Mouse (Mus musculus) hindbrain, embryonic 15.5 days (tissue): ENCODE measurements at regions not wholly inside any gene's neighbourhood (a gene's known extent, or its start where the extent isn't known, plus 50 kb on each side); places are given as distances from the start of the nearest gene placed in this dataset.

Experiments used
- ATAC-seq: fragments of 200-750 bp; cut with Nextera tagmentation; 2 replicates; pipeline ENCODE4 v1.8.0; 2017; ENCODE audit warnings: low read depth, moderate number of reproducible peaks, moderate TSS enrichment; ENCODE audit not compliant: low FRiP score
- H3K27ac ChIP-seq: fragments of 300-500 bp; sonication (generic); replicated peaks from 2 replicates; pipeline ENCODE4 v1.5.1; 2015; ENCODE audit warnings: mild to moderate bottlenecking, inconsistent platforms
- H3K27me3 ChIP-seq: fragments of 300-500 bp; sonication (generic); 2 replicates; pipeline ENCODE4 v1.6.1; 2015; ENCODE audit warnings: control low read depth, inconsistent platforms
- H3K36me3 ChIP-seq: fragments of 300-500 bp; sonication (generic); 2 replicates; pipeline ENCODE4 v1.6.1; 2015; ENCODE audit warnings: control low read depth, inconsistent platforms
- H3K4me1 ChIP-seq: fragments of 300-500 bp; sonication (generic); replicated peaks from 2 replicates; pipeline ENCODE4 v1.6.1; 2015; ENCODE audit warnings: control low read depth, inconsistent platforms
- H3K4me2 ChIP-seq: fragments of 300-500 bp; sonication (generic); 2 replicates; pipeline ENCODE4 v1.6.1; 2015; ENCODE audit warnings: moderate library complexity, mild to moderate bottlenecking, inconsistent platforms
- H3K4me3 ChIP-seq: fragments of 300-500 bp; sonication (generic); 2 replicates; pipeline ENCODE4 v1.5.1; 2015; ENCODE audit warnings: mild to moderate bottlenecking, inconsistent platforms
- H3K9ac ChIP-seq: fragments of 300-500 bp; sonication (generic); 2 replicates; pipeline ENCODE4 v1.6.1; 2015; ENCODE audit warnings: inconsistent platforms
- H3K9me3 ChIP-seq: fragments of 300-500 bp; sonication (generic); 2 replicates; pipeline ENCODE4 v1.6.1; 2016; ENCODE audit warnings: control low read depth, inconsistent platforms
- WGBS: fragments of 180-500 bp; shearing (Covaris S2); methylation state at CpG from one replicate; pipeline ENCODE4 v1.1.7; 2015; 5-methylcytosine and 5-hydroxymethylcytosine counted together

DNA sequence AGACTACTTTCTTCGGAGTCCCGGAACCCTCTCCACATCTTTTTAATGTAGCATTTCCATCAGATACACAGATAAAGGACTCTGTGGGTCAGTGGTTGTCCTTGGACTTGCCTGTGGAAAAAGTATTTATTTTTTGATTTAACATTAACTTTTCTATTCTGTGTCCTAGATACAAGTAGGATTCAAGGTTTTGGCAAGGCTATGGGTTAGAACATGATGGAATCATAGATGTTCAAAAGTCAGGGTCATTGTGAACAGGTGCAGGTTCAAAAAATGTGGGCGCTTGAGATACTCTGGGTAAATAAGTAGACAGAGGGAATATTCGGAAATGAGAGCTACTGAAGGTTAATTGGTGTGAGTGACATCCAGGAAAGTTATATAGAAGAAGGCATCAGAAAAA lies 347.7 kb downstream of the Cypt12 start:
- H3K9me3 ChIP-seq: no peaks in the 10 kb centered on the region
- no peaks in the 10 kb centered on the region for H3K4me1 ChIP-seq
- WGBS: 93% methylated on average over 4 of the region's 4 CpGs
- H3K36me3 ChIP-seq: no peaks in the 10 kb centered on the region
- H3K4me3 ChIP-seq: no peak overlapping the region
- no peak overlapping the region for H3K4me2 ChIP-seq
- H3K9ac ChIP-seq: no peak overlapping the region
- no peaks in the 10 kb centered on the region for H3K27me3 ChIP-seq
- ATAC-seq: no peak
- H3K27ac ChIP-seq: no peak overlapping the region

DNA sequence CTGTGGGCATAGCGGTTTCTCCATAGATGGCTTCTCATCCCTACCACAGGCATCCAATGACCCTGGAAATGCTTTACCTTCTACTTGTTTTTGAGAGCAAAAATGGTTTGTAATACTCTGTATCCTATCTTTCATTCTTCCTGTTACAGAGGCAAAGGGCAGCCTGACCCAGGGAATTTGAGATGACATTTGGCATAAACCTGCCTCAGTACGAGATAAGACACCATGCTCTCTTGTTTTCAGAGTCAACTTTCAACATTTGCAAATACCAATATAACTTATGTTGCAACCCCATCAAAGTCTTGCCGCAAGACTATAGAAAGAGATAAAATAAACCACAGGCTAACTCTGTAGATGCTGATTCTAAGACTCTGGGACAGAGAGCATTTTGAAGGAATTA lies 350.5 kb downstream of the Cypt12 start:
- no peak for ATAC-seq
- no peaks in the 10 kb centered on the region for H3K27me3 ChIP-seq
- H3K9ac ChIP-seq: no peak overlapping the region
- 93% methylated on average over 3 of the region's 3 CpGs for WGBS
- H3K9me3 ChIP-seq: no peaks in the 10 kb centered on the region
- no peak overlapping the region for H3K27ac ChIP-seq
- no peaks in the 10 kb centered on the region for H3K4me1 ChIP-seq
- no peaks in the 10 kb centered on the region for H3K36me3 ChIP-seq
- no peak overlapping the region for H3K4me2 ChIP-seq
- no peak overlapping the region for H3K4me3 ChIP-seq

DNA sequence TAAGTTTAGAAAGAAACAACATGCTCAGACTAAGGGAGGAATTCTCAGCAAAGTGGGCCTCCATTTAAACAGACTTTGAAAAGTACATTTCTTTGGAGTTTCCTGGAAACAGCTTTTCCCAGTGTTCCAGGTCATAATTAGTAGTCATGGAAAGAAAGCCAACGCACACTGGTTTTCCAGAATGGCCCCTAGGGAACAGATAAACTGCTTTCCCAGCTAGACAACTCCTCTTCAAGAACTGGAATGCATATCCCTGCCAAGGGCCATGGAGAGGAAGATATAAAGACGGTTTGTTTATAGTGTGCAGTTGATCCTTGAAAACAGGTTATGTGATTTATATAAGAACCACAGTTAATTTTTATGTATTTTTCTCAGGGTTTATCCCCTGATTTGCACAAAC lies 351.3 kb downstream of the Cypt12 start:
- no peak for ATAC-seq
- no peak overlapping the region for H3K27ac ChIP-seq
- H3K4me1 ChIP-seq: no peaks in the 10 kb centered on the region
- no peaks in the 10 kb centered on the region for H3K36me3 ChIP-seq
- H3K27me3 ChIP-seq: no peaks in the 10 kb centered on the region
- H3K4me2 ChIP-seq: no peak overlapping the region
- H3K4me3 ChIP-seq: no peak overlapping the region
- no peaks in the 10 kb centered on the region for H3K9me3 ChIP-seq
- WGBS: 45% methylated on average over 2 of the region's 2 CpGs
- no peak overlapping the region for H3K9ac ChIP-seq

DNA sequence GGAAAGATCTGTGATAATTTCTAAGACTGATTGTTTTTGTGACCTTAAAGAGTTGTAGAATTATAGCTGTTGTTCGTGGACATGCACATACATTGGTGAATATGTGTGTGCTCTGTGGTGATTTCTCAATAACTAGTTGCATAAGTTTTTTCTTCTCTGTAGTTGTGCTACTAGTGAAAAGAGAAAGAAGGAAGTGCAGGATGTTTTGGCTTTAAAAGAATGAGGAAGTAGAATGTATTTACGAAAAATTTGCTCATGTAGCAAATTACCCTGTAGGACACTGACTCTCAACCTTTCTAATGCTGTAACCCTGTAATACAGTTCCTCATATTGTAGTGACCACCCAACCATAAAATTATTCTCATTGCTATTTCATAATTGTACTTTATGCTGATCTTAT lies 371.2 kb downstream of the Cypt12 start:
- WGBS: 94% methylated on average over 2 of the region's 2 CpGs
- Histone ChIP-seq H3K9ac (no peak overlapping the region), H3K27me3 (no peaks in the 10 kb centered on the region), H3K9me3 (no peaks in the 10 kb centered on the region), H3K27ac (no peak overlapping the region), H3K4me1 (no peaks in the 10 kb centered on the region), H3K4me3 (no peak overlapping the region), H3K4me2 (no peak overlapping the region), H3K36me3 (no peaks in the 10 kb centered on the region)
- ATAC-seq: no peak

GRCm38 (mm10) chr3:18333182-18333581 lies 385.0 kb downstream of the Cypt12 start:
- Histone ChIP-seq H3K9ac (no peak overlapping the region), H3K4me1 (no peaks in the 10 kb centered on the region), H3K27me3 (no peaks in the 10 kb centered on the region), H3K36me3 (no peaks in the 10 kb centered on the region), H3K4me2 (no peak overlapping the region), H3K9me3 (no peaks in the 10 kb centered on the region), H3K4me3 (no peak overlapping the region), H3K27ac (no peak overlapping the region)
- ATAC-seq: no peak

GRCm38 (mm10) chr3:18339189-18339588 lies 391.0 kb downstream of the Cypt12 start:
- WGBS: 50% methylated on average over 1 of the region's 1 CpGs

DNA sequence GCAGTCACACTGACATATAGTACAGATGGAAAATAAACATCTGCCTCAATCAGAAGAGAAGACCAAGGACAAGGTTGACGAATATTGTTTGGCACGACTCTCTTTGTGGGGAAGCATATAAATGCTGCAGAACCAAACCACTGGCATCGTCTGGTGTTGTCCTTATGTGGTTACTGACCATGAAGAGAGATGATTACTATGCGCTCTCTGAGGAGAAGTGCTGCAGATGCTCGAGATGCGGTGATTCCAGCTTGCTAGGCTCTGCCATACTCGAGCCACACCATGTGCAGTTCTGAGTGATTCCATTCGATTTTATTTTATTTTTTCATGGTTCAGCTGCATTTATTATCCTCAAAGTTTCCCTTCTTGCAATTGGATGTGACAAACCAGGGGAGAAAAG lies 393.5 kb downstream of the Cypt12 start:
- no peaks in the 10 kb centered on the region for H3K4me1 ChIP-seq
- no peak overlapping the region for H3K27ac ChIP-seq
- no peak overlapping the region for H3K4me2 ChIP-seq
- no peaks in the 10 kb centered on the region for H3K27me3 ChIP-seq
- H3K9ac ChIP-seq: no peak overlapping the region
- no peak overlapping the region for H3K4me3 ChIP-seq
- no peaks in the 10 kb centered on the region for H3K36me3 ChIP-seq
- 73% methylated on average over 8 of the region's 8 CpGs for WGBS
- no peak for ATAC-seq
- no peaks in the 10 kb centered on the region for H3K9me3 ChIP-seq

More at GRCm38 (mm10) chr3:18339189-18339588, 391.0 kb downstream of the Cypt12 start:
- no peaks in the 10 kb centered on the region for H3K27me3 ChIP-seq
- H3K36me3 ChIP-seq: no peaks in the 10 kb centered on the region
- no peaks in the 10 kb centered on the region for H3K4me1 ChIP-seq
- H3K4me2 ChIP-seq: no peak overlapping the region
- no peak overlapping the region for H3K27ac ChIP-seq
- no peaks in the 10 kb centered on the region for H3K9me3 ChIP-seq
- ATAC-seq: no peak
- no peak overlapping the region for H3K4me3 ChIP-seq
- no peak overlapping the region for H3K9ac ChIP-seq

DNA sequence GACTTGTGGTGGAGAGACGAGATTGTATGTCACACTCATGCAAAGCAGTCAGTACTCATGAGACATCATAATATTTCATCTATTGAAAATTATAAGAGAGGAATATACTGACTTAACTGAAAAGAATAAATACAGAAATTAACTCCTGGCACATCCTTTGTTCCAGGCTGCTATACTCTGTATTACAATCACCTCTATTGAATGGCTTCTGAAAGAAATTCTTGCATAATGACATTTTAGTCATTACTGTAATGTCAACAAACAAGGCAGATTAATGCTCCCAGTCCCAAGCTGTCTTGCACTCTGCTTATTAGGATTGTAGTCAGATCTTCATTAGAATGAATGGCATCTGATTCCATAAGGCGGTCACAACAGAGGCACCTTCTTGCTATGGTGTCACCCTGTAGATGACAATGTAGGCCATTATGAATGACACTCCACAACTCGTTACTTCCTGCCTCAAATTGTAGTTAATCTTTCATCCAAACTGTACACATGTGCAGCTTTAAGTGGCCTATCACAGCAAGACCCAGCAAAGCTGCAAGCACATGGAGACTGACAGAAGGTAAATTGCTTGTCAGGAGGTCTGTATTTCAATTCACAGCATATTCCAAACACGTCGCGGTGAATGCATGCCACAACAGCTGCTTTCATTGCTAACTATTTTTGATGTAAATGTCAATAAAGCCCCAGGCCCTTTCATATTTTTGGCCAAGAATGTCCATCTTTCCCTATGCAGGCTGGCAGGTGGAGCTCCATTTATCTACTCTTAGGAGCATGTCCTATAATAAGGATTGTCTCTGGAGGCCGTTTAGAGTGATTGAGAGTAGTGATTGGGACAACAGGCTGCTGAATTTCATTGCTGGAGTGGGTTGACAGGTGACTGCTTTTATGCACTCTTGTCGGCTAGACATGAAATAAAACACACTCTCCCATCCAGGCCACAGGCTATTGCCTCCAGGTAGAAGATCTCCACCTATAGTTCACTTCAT lies 430.1 kb downstream of the Cypt12 start:
- no peak overlapping the region for H3K9ac ChIP-seq
- H3K27ac ChIP-seq: no peak overlapping the region
- H3K4me1 ChIP-seq: no peaks in the 10 kb centered on the region
- peak; percentile 61; the same call in 1 of the 2 replicates for ATAC-seq
- H3K9me3 ChIP-seq: no peaks in the 10 kb centered on the region
- H3K36me3 ChIP-seq: no peaks in the 10 kb centered on the region
- WGBS: 57% methylated on average over 8 of the region's 8 CpGs
- H3K4me3 ChIP-seq: no peak overlapping the region
- no peaks in the 10 kb centered on the region for H3K27me3 ChIP-seq
- H3K4me2 ChIP-seq: no peak overlapping the region

- no peak for ATAC-seq
- no peak overlapping the region for H3K4me2 ChIP-seq
- H3K9ac ChIP-seq: no peak overlapping the region
- no peak overlapping the region for H3K4me3 ChIP-seq
- H3K27me3 ChIP-seq: no peaks in the 10 kb centered on the region
- H3K27ac ChIP-seq: no peak overlapping the region
- WGBS: 84% methylated on average over 4 of the region's 4 CpGs
- no peaks in the 10 kb centered on the region for H3K4me1 ChIP-seq
- H3K9me3 ChIP-seq: no peaks in the 10 kb centered on the region
- H3K36me3 ChIP-seq: no peaks in the 10 kb centered on the region
These were observed 473.8 kb downstream of the Cypt12 start for GRCm38 (mm10) chr3:18421886-18422575.

- no peak overlapping the region for H3K27ac ChIP-seq
- no peaks in the 10 kb centered on the region for H3K4me1 ChIP-seq
- H3K4me3 ChIP-seq: no peak overlapping the region
- WGBS: 94% methylated on average over 1 of the region's 1 CpGs
- no peak overlapping the region for H3K9ac ChIP-seq
- H3K4me2 ChIP-seq: no peak overlapping the region
- no peaks in the 10 kb centered on the region for H3K9me3 ChIP-seq
- H3K27me3 ChIP-seq: no peaks in the 10 kb centered on the region
- H3K36me3 ChIP-seq: no peaks in the 10 kb centered on the region
- ATAC-seq: no peak
These were observed 480.7 kb downstream of the Cypt12 start for GRCm38 (mm10) chr3:18428908-18429307.

- Histone ChIP-seq H3K36me3 (no peaks in the 10 kb centered on the region), H3K27ac (no peak overlapping the region), H3K4me3 (no peak overlapping the region), H3K9me3 (no peaks in the 10 kb centered on the region), H3K9ac (no peak overlapping the region), H3K4me2 (no peak overlapping the region), H3K27me3 (no peaks in the 10 kb centered on the region), H3K4me1 (no peaks in the 10 kb centered on the region)
- WGBS: 70% methylated on average over 5 of the region's 5 CpGs
- ATAC-seq: no peak
These were observed 490.6 kb downstream of the Cypt12 start for GRCm38 (mm10) chr3:18438845-18439244.

DNA sequence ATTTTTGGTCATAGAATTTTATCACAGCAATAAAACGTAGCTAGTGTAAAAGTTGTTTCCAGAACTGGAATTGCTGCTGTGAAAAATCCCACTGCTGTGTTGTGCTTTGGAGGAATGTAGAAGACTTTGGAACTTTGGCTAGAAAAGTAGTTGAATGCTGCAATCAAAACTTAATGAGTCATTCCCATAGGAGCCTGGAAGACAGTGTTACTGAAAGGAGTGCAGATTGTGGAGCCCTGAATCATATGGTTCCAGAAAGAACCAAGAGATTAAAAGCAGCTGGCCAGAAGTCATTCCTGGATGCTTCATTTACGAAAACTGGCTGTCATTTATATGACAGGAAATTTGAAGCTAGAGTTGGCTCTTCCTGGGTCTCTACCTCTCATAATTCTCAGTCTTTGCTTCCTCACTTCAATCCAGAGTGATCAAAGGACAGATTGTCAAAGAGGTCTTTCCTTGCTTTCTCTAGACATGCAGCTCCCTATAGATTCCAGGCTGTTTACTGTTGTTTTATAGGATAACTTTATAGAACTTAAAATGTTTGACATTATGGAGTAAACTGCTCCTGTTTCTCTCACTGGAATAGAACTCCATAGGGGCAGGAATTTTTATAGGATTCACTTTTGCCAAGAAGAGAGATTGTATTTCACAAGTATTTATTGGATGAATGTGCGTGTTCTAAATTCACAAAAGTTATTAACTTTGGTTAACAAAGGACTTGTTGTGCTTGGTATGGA lies 504.2 kb downstream of the Cypt12 start:
- Histone ChIP-seq H3K27ac (no peak overlapping the region), H3K4me2 (no peak overlapping the region), H3K9me3 (no peaks in the 10 kb centered on the region), H3K4me3 (no peak overlapping the region), H3K4me1 (no peaks in the 10 kb centered on the region), H3K9ac (no peak overlapping the region), H3K27me3 (no peaks in the 10 kb centered on the region), H3K36me3 (no peaks in the 10 kb centered on the region)
- no peak for ATAC-seq
- WGBS: 94% methylated on average over 3 of the region's 3 CpGs
